Mouse (Mus musculus): ENCODE data around the gene Sgo2b.
"Not testable (repeated sequence)": the region's sequence is repeated elsewhere in the genome, so short reads cannot be mapped to it uniquely, and the experiment has no call there.

The Sgo2b gene

DNA sequence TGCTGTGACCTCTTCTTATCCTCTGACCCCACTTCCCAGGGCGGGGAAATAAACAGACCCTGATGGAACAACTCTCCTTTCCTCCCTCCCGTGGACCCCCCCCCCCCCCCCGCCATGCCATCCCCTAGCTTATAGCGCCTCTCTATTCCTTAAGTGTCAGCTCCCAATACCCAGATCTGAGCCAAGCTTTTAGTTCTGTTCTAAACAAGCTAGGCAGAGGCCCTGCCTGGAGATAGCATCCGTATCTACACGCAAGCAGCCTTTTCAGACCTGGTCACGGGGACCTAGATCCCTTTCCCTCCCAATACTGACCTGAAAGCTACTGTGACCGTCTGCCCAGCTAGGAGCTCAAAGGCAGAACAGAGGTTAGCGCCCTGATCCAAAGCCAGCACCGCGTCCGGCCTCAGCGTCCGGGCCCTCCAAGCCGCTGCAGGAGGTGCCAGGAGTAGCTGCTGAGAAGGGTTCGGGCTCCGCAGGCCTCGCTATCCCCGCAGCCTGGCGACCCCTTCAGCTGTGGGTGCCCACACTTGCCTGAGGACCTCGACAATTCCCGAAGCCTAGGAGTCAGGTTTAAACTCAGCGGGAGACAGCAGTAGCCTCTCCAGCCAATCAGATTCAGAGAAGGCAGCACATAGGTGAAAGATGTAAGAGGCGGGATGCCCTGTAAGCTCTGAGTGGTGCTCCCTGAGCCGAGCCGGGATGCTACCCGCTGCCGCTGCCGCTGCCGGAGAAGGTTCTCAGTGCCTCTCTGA is at the start of gene Sgo2b:
Gene Sgo2b, minus strand, starts transcription at position 623 of the 752 bp plus-strand sequence.
- peak; percentile 4 for DNase-seq (ENCODE audit: low spot score)

- not testable (repeated sequence) for DNase-seq (ENCODE audit: low spot score)
Measured at GRCm38 (mm10) chr8:63970612-63971391, 18.8 kb upstream of the Sgo2b start.

DNA sequence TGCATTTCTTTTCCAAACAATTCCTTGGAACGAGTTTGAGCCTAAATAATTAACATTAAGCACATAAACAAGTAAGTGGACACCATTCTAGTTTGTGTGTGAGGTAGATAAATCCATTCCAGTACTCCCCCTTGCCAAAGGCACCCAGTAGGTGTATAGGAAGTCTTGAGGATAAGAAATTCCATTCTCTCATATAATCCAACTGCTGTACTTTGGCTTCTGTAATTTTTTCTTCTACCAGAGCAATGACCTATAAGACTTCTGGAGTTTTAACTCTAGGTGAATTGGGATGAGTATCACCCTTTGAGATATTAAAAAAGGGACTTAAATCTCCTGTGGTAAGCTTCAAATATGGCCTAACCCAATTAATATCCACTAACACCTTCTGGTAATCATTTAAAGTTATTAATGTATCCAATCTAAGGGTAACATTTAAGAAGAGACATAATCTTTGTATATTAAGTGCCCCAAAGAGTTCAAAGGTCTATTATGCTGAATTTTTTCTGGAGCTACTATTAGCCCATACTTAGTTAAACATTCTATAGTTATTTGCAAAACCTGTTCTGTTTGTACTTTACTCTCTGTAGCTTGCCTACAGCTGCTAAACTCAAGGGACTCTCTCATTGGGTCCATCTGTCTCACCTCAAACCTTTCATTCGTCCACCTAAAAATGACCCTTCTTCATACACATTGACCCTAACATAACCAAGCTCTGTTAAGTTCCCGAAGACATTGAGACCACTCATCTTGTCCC is 9.2 kb upstream of the Sgo2b start:
- no peak for DNase-seq (ENCODE audit: low spot score)

DNA sequence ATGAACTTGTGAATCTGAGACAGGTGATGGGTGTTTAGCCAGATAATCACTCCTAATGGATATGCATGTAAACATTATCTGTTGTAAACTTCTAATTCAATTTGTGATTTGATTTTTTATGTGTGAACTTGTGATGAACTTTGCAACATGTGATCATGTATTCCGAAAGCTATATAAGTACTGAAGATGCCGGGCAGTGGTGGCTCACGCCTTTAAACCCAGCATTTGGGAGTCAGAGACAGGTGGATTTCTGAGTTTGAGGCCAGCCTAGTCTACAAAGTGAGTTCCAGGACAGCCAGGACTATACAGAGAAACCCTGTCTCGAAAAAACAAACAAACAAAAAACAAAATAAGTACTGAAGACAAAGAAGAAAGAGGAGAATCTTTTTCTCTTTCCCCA is 1.8 kb upstream of the Sgo2b start:
- DNase-seq (ENCODE audit: low spot score): not testable (repeated sequence)

GRCm38 (mm10) chr8:63933171-63933570 is 18.9 kb downstream of the Sgo2b start:
- DNase-seq (ENCODE audit: low spot score): no peak

DNA sequence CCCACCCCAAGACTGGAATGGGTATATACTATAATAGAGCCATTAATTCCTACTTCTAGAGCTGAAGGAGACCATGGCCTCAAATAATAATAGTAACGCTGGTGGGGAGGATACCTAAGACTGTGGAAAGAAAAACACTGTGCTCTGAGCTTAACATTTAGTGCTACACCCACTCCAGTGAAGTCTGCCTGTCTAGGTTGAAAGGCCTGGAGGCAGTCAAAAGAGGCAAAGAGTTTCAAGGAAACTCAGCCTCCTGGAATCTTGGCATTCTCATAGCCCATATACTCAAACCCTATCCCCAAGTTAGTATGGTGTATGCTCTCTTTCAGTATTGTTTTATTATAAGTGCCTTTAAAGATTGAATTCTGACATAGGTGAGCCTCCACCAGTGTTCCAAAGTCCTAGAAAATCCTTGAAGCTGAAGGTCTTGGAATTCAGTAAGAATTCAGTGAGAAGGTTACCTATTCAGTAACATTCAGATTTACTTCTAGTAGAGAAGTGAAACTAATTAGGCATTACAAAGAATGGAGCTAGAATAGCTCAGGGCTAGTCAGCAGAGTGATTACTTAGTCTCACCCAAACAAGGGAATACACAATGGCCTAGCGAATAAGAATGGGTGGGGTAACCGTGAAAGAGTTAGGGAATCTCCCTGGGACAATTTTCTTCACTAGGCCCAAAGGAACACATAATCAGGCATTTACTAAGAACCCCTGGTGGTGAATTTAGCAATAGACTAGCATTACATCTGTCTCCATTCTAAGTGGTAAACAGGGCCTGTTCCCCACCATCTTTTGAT is 22.5 kb downstream of the Sgo2b start:
- no peak for DNase-seq (ENCODE audit: low spot score)

- DNase-seq (ENCODE audit: low spot score): no peak
Measured at GRCm38 (mm10) chr8:63921257-63921960, 30.6 kb downstream of the Sgo2b start.

GRCm38 (mm10) chr8:63895096-63895495 is 57.0 kb downstream of the Sgo2b start:
- DNase-seq (ENCODE audit: low spot score): no peak

DNA sequence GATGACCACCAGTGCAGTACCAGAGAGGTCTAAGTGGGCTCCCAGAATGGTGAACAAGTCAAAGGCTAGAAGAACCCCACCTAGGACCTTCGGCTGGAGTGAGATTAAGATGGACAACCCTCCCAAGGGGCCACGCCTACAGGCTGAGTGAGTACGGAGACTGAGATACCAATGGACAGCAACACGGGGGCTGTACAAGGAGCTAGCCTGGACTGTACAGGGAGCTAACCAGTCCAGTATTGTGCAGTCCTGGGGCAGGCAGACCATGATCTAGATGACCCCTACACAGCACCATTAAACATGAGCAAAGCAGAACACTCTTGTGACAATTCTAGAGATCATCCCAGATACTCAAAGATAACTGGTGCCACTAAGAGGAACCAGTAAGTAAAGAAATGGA is 73.7 kb downstream of the Sgo2b start:
- no peak for DNase-seq (ENCODE audit: low spot score)

DNA sequence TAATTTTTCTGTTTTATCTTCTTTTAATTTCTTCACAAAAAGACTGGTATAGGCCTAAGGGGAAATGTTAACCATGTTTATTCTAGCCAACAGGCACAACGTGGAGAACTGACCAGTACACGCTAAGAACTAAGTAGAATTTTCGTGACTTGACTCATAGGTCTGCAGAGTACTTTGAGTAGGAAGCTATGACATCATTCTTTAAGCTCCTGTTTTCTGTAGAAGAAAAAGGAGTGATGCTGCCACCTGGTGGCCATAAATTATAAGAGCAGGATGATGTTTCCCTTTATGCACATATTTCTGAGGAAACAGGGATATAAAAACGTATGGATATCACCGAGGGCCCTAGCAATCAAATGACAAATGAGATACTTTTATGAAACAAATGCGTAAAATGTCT is 74.7 kb downstream of the Sgo2b start:
- DNase-seq (ENCODE audit: low spot score): peak; percentile 31

DNA sequence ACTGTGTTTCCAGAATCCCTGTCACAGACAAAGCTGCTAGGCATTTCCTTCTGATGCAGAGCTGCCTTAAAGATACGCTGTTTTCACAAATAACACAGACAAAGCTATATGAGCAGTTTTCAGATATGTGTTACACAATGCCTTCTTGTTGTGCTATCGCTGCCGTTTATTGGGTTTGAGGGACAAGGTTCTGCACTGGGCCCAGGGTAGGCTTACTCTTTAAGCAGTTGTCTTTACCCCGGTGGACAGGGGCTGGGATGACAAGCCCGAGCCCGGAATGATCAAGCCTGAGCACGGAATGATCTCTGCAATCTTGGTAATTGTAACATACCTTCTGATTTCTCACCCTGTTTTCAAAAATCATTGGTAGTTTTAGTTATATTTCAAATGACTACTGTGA is 75.1 kb downstream of the Sgo2b start:
- no peak for DNase-seq (ENCODE audit: low spot score)
